Mouse (Mus musculus) gastrocnemius, postnatal 36 days (tissue): ENCODE results near the gene Cxcr5. TPM values are rescaled to one million over a fixed set of nuclear protein-coding genes. Genes with fewer than 3 reads are reported as not detected.

Experiments used
- DNase-seq, 2 experiments: peaks; one replicate each; pipeline ENCODE4 v3.0.0; 2022
- intact Hi-C: fragments of 180-260 bp; cut with DNase I; formaldehyde crosslinking; loops from one replicate; pipeline ENCODE4 v1.15.1; 2025
- total RNA-seq, 2 experiments: library from RNA; stranded (reverse); gene quantifications; 2 replicates each; pipeline ENCODE4 v1.2.3; 2021

Gene Cxcr5
- total RNA-seq, 2 experiments from 2014 or later, result not detected

DNA sequence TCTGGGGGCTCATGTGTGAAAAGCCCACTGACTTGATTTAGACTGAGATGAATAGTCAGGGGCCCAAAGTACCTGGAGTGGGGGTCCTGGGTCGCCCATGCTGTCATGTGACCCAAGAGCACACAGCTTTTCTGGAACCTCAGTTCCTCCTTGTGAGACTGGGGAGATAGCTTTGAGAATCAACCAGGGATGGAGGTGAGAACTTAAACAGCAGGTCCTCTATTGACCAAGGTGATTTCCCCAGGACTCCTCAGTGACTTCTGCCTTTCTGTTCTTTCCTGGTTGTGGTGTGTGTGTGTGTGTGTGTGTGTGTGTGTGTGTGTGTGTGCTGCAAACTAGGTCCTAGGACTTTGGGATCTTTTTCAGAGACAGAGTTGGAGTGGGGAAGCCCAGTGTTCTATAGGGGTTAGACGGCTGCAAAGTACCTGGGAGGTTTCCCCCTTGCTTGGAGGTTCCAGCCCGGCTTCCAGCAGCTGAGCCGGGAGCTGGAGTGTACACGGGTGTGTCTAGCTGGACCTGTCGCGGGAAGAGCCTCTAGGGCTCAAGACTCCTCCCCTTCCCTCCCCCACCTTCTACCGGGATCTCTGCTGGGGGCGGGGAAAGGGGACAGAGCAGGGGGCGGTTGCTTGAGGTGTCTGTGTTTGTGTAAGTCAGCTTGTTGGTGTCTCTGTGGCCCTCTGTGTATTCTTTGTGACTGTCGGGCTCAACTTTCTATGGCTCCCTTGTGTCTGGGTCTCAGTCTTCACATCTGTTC, 63.9 kb downstream of the Cxcr5 start:
- intact Hi-C loops, result loop anchor here (2.0 kb wide), 1 partner anchor 15 kb away; the partner anchor contains the start of gene Bcl9l
- peak in 1 of 2 experiments; percentile 21 for DNase-seq

DNA sequence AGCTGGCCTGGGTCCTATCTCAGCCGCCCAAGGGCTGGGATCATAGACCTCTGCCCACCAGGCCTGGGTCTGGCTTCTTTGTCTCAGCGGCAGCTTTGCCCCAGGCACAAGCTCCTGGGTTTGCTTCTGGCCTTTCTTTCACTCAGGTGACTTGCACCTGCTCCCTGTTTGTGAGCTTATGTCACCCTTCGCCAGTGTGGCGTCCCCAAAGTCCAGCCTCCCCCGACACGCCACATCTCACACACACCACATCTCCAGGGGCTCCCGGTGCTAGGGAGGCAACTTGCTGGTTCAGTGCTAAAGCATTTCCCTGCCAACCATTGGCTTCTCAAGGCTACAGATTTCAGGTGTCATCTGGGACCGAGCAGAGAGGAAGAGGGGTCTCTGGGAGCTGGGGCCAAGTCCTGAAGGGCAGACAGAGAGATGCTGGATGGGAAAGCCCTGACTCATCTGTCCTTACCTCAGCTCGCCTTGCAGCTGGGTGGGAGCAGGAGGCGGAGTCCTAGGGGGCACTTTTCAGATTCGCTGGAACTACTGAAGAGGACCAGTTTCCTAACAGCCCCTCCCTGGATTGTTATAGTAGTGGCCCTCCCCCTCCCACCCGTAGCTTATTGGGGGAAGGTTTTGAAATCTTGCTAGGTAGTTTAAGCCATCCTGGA, 64.7 kb downstream of the Cxcr5 start:
- no peak for DNase-seq
- intact Hi-C loops, result no loop called here

- no peak for DNase-seq
- intact Hi-C loops, result no loop called here
Measured at GRCm38 (mm10) chr9:44495810-44496344, 65.8 kb downstream of the Cxcr5 start.

GRCm38 (mm10) chr9:44494863-44495809, 66.5 kb downstream of the Cxcr5 start:
- no peak for DNase-seq
- intact Hi-C loops, result no loop called here

- DNase-seq, result peak in 1 of 2 experiments; percentile 48
Measured at GRCm38 (mm10) chr9:44494261-44494862, 67.3 kb downstream of the Cxcr5 start.

DNA sequence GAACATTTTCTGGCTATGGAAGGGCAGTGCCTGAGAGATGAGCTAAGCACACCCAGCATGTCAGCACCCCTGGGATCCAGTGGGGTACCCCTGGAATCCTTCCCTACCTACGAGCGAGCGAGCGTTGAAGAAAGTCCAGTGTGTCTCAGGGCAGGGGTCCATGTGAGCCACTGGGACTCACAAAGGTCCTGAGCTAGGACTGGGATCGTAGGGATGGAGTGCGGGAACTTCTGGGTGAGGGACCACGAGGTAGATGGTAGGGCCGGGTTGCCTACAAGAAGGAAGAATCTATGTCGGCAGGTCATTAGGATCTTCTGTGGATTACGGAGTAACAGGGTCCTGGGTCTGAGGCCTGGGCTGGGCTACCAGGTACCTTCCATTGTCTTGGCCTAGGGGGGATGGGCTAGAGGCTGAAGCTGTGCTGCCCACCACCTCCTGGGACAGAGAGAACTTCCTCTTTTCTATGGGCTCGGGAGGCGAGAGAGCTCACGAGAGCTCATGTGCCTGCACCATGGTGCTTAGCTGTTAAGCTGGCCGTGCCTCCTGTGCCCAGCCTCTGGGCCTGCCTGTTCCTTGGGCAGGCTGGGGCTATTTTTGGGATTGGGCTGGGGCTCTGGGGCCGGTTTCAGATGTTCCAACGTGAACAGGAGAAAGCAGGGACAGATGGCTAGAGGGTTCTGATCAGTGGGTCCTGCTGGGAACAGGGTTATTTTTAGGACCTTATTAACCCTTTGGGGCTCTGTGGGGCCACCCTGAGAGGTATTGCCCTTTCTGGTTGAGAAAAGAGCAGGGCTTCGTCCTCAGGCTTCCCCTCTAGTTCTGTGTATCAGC, 68.8 kb downstream of the Cxcr5 start:
- peak in 1 of 2 experiments; percentile 31 for DNase-seq
- intact Hi-C loops, result no loop called here

More at GRCm38 (mm10) chr9:44494261-44494862, 67.3 kb downstream of the Cxcr5 start:
- intact Hi-C loops, result no loop called here

DNA sequence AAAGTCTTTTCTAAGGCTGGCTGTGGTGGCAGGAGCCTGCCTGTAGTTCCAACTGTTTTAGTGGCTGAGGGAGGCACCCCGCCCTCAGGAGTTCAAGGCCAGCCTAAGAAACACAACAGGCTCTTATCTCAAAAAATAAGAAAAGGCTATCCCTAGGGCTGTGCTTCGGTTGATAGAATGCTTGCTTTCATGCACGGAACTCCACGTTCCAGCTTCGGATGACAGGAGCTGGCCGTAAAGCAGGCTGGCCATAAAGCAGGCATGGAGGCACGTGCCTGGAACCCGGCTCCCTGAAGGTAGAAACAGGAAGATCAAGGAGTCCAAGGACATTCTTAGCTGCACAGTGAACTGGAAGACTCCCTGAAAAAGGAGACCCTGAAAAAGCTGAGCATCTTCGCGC, 70.3 kb downstream of the Cxcr5 start:
- no peak for DNase-seq
- intact Hi-C loops, result no loop called here

DNA sequence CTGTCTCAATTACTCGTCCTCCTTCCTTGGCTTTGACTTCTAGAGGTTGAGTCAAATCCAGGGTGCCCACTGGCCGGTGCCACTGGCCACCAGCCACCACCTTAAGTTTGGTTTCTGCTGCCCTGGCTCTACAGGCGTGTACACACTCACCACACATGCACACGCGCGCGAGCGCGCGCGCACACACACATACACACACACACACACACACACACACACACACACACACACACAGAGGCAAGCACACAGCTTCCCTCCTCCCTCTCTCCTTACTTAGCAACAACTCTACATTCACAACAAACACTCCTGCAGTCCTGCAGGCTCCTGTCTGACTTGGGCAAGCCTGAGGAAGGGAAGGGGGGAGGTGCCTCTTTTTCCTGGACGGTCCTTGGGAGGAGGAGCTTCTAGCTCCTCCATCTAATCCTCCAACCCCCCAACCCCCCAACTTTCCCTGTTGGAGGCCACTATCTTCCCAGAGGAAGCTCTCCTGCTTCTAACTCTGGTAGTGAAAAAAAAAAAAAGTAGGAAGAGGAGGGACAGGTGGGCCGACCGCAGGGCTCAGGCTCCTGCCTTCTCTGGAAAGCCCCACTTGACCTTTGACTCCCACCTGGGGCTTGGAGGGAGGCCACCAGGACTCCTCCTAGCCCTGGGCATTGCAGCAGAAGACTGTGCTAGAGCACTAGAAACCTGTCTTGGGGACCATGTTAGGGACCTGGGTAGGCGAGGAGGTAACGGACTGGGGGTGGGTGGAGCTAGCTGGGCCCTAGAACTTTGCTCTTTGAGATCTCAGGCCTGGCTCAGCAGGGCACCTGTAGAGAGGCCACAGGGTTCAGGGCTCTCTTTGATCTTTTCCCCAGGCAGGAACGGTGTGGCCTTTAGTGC, 71.3 kb downstream of the Cxcr5 start:
- peak in 1 of 2 experiments; percentile 22 for DNase-seq
- intact Hi-C loops, result no loop called here

DNA sequence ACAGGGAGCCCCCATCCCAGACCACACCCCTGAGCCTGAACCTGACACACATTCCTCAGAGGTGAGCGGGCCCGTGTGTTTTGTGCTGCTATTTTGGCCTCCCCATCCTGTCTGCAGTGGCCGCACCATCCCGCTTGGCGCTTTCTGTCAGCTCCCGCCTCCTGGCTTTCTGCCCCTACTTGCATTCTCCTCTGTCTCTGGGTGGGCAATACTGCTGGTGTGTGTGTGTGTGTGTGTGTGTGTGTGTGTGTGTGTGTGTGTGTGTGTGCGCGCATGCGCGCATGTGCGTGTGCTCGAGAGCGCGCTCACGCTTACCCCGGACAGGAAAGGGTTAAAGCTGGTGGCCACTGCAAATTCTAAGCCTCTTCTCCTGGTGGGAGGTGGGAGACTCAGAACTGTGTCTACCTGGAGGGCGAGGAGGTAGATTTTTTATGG, 72.0 kb downstream of the Cxcr5 start:
- no peak for DNase-seq
- intact Hi-C loops, result no loop called here

- intact Hi-C loops, result no loop called here
- peak in 1 of 2 experiments; percentile 33 for DNase-seq
Measured at GRCm38 (mm10) chr9:44488855-44489381, 72.8 kb downstream of the Cxcr5 start.

GRCm38 (mm10) chr9:44488416-44488815, 73.3 kb downstream of the Cxcr5 start:
- intact Hi-C loops, result no loop called here
- DNase-seq, result peak in 1 of 2 experiments; percentile 13

DNA sequence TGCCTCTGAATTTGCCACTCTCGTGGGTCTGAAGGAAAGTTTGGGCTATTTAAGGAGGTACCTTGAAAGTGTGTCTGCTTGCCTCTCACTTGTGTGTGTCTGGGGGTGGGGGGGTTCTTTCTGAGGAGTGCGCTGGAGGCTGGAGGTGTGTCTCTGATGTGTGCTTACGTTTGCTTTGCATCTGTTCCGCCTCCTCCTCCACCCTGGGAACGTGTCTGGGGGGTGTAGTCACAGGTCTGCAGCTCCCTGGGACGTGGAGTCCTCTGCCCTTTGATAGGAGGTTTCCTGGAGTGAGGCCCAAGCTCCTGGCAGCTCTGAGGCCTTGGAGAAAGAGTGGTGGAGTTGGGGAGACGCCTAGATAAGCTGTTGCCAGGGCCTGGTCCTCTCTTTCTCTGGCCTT, 74.2 kb downstream of the Cxcr5 start:
- intact Hi-C loops, result no loop called here
- peak; percentile 77 to 80 for DNase-seq

DNA sequence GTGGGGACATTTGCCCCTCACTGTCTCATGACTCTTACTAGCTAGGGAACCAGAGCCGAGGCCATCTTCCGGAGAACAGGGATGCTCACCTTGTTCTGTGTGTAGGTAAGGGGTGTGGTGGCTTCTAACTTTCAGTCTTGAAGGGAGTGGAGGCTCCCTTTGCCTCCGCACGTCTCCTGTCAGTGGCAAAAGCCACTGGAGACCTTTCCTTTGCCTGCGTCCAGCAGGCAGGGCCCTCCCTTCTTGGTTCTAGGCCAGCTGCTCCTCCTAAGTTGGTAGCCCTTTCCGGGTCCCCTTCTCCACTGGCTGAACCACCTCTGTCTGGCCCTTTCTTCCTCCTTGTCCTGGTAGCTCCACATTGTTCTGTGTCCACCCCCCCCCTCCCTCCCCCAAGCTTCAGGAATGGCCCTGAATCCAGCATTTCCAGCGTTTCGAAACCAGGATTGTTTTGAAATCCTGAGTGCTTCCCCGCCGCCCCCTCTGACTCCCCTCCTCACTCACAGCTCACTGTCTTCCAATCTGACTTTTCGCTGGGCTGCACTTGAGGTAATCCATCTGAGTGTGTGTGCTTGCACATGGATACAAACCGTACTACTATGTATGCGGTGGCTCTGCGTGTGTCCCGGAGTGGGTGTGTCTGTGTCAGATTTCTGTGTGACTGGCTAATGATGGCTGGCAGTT, 74.8 kb downstream of the Cxcr5 start:
- intact Hi-C loops, result no loop called here
- peak in 1 of 2 experiments; percentile 42 for DNase-seq

DNA sequence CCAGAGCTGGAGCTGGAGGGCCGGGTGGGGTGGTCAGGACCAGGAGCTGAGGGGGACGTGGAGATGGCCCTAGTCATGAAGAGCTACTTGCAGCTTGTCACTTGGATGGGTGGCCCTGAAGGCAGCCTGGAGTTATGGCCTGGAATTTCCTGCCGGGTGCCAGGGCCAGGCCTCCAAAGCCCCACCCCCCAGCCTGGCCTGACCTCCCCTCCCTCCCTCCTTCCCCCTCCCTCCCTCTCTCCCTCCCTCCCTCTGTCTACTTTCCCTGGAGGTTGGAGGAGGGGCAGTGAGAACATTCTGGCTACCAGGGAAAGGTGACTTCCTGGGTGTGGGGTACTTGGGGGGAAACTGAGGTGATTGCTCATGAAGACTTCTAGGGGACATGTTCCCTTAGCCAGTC, 75.3 kb downstream of the Cxcr5 start:
- DNase-seq, result no peak
- intact Hi-C loops, result no loop called here

GRCm38 (mm10) chr9:44485516-44486161, 76.0 kb downstream of the Cxcr5 start:
- DNase-seq, result no peak
- intact Hi-C loops, result no loop called here

- intact Hi-C loops, result no loop called here
- no peak for DNase-seq
Measured at GRCm38 (mm10) chr9:44485105-44485515, 76.6 kb downstream of the Cxcr5 start.
